Mouse (Mus musculus): Measurements from ENCODE around the gene Asb6. TPM values are rescaled to one million over a fixed set of nuclear protein-coding genes. Genes with fewer than 3 reads are reported as not detected.
A peak's percentile ranks its signal among the peaks of the same experiment; 100 is the strongest.

Asb6 gene
- total and polyA plus RNA-seq, 3 experiments: 50.1 to 54.6 TPM; not detected in 1

- Histone ChIP-seq H3K9ac (ENCODE audit: control insufficient read depth, low read depth, low read length, poor library complexity, severe bottlenecking) (peak overlapping the region; percentile 92), H3K9me3 (replicated peaks; ENCODE audit: insufficient read depth, low read length) (no peaks in the 10 kb centered on the region), H3K27me3 (ENCODE audit: control insufficient read depth in 1 of 2, insufficient read depth in 2 of 2, low read length in 2 of 2) (no peaks in the 10 kb centered on the region), H3K79me2 (ENCODE audit: control insufficient read depth, insufficient read depth, low read length, poor library complexity) (peaks cover 21% of the 10 kb centered on the region), H3K36me3 (ENCODE audit: control insufficient read depth in 1 of 2, insufficient read depth in 2 of 2, low read length in 2 of 2) (peaks cover 0 to 13% of the 10 kb centered on the region in 2 experiments; a peak in 2 of 4 replicates), H3K27ac (ENCODE audit: control insufficient read depth, low read depth, low read length) (peak overlapping the region; percentile 40), H3K4me1 (ENCODE audit: control insufficient read depth in 1 of 2, insufficient read depth in 2 of 2, low read length in 2 of 2) (peaks cover 2 to 16% of the 10 kb centered on the region in 2 experiments; a peak in 3 of 4 replicates), H3K4me3 (ENCODE audit: control insufficient read depth in 1 of 2, insufficient read depth in 1 of 2, low read depth in 2 of 2, low read length in 2 of 2) (peak overlapping the region; percentile 70 to 97)
- no peak for TF ChIP-seq E2F4 (IDR thresholded peaks at IDR 0.05; ENCODE audit: borderline replicate concordance, low read depth, low read length)
- TF ChIP-seq POLR2AphosphoS2 (IDR thresholded peaks at IDR 0.05; ENCODE audit: low read length): peak; percentile 55; the same call in 1 of the 2 replicates
- 0 out of 2 replicates have a peak, but pooled peaks have one; percentile 43 for TF ChIP-seq TCF12 (IDR thresholded peaks at IDR 0.05; ENCODE audit: low read depth, low read length)
- no peak for TF ChIP-seq CHD2 (IDR thresholded peaks at IDR 0.05; ENCODE audit: low read length)
- peak; percentile 25; the same call in 1 of the 2 replicates for TF ChIP-seq SMC3 (IDR thresholded peaks at IDR 0.05; ENCODE audit: low read depth, low read length)
- TF ChIP-seq ZMIZ1 (IDR thresholded peaks at IDR 0.05; ENCODE audit: low read depth, low read length): 0 out of 2 replicates have a peak, but pooled peaks have one; percentile 5
- TF ChIP-seq RCOR1 (IDR thresholded peaks at IDR 0.05; ENCODE audit: low read depth, low read length): 0 out of 2 replicates have a peak, but pooled peaks have one; percentile 4
- TF ChIP-seq USF2 (IDR thresholded peaks at IDR 0.05; ENCODE audit: borderline replicate concordance in 1 of 2, insufficient read depth in 1 of 2, low read depth in 1 of 2, low read length in 2 of 2): no peak
- TF ChIP-seq ELF1 (IDR thresholded peaks at IDR 0.05; ENCODE audit: low read depth, low read length): peak; percentile 92
- no peak for TF ChIP-seq MEF2A (IDR thresholded peaks at IDR 0.05; ENCODE audit: extremely low read depth, insufficient replicate concordance, low read depth, low read length, poor library complexity, severe bottlenecking)
- TF ChIP-seq MAZ (IDR thresholded peaks at IDR 0.05; ENCODE audit: low read depth, low read length): peak; percentile 46; the same call in 1 of the 2 replicates
- no peak; the same call in 1 of the 2 replicates for TF ChIP-seq RAD21 (IDR thresholded peaks at IDR 0.05; ENCODE audit: low read depth, low read length)
- no peak for TF ChIP-seq ZC3H11A (IDR thresholded peaks at IDR 0.05; ENCODE audit: low read depth, low read length)
- no peak for TF ChIP-seq UBTF (IDR thresholded peaks at IDR 0.05; ENCODE audit: borderline replicate concordance, insufficient read depth, low read depth, low read length)
- peak; percentile 43; the same call in 1 of the 2 replicates for TF ChIP-seq MAX (IDR thresholded peaks at IDR 0.05; ENCODE audit: low read length)
- TF ChIP-seq MYB (IDR thresholded peaks at IDR 0.05; ENCODE audit: low read depth, low read length): no peak
- TF ChIP-seq ETS1 (IDR thresholded peaks at IDR 0.05; ENCODE audit: low read depth, low read length): no peak
- no peak for TF ChIP-seq POLR2AphosphoS5 (IDR thresholded peaks at IDR 0.05; ENCODE audit: borderline replicate concordance, low read depth, low read length)
- TF ChIP-seq NELFE (IDR thresholded peaks at IDR 0.05; ENCODE audit: low read depth, low read length): peak; percentile 65
- TF ChIP-seq GATA1 (IDR thresholded peaks at IDR 0.05; ENCODE audit: low read depth, low read length): no peak
- TF ChIP-seq HCFC1 (IDR thresholded peaks at IDR 0.05; ENCODE audit: low read depth, low read length): peak; percentile 93
- peak; percentile 63 to 97 (median 95) for TF ChIP-seq CTCF (IDR thresholded peaks at IDR 0.05 in 2 of 3, conservative IDR thresholded peaks at IDR 0.05 in 1 of 3; ENCODE audit: control insufficient read depth in 1 of 3, insufficient read depth in 1 of 3, low read depth in 2 of 3, low read length in 3 of 3, poor library complexity in 1 of 3, severe bottlenecking in 1 of 3)
- peak; percentile 75; the same call in 1 of the 2 replicates for TF ChIP-seq SIN3A (IDR thresholded peaks at IDR 0.05; ENCODE audit: low read length)
- no peak; a peak in 1 of 4 replicates for TF ChIP-seq EP300 (IDR thresholded peaks at IDR 0.05; ENCODE audit: low read depth in 1 of 2, low read length in 2 of 2)
- TF ChIP-seq MYC (IDR thresholded peaks at IDR 0.05; ENCODE audit: low read depth, low read length): peak; percentile 37; the same call in 1 of the 2 replicates
- TF ChIP-seq POLR2A (IDR thresholded peaks at IDR 0.05; ENCODE audit: control insufficient read depth in 1 of 2, insufficient read depth in 1 of 2, low read depth in 1 of 2, low read length in 2 of 2, poor library complexity in 1 of 2): peak; percentile 79 to 85
- peak; percentile 72 for TF ChIP-seq TBP (IDR thresholded peaks at IDR 0.05; ENCODE audit: low read depth, low read length)
- peak; percentile 68; the same call in 1 of the 2 replicates for TF ChIP-seq GABPA (IDR thresholded peaks at IDR 0.05; ENCODE audit: low read depth, low read length)
- TF ChIP-seq MXI1 (IDR thresholded peaks at IDR 0.05; ENCODE audit: low read depth, low read length): peak; percentile 33; the same call in 1 of the 2 replicates
- DNase-seq (ENCODE audit: low read depth, low spot score): peak; percentile 96
Observed at GRCm38 (mm10) chr2:30827749-30828475, 2.2 kb downstream of the Asb6 start.
